Mouse (Mus musculus) neural tube, embryonic 12.5 days (tissue): ENCODE data around the gene Hoxd10. TPM values are rescaled to one million over a fixed set of nuclear protein-coding genes. Genes with fewer than 3 reads are reported as not detected.

Experiments
- ATAC-seq: fragments of 200-750 bp; cut with Nextera tagmentation; 2 replicates; pipeline ENCODE4 v1.8.0; 2017; ENCODE audit warnings: low read depth, mild to moderate bottlenecking, moderate TSS enrichment, moderate library complexity; ENCODE audit not compliant: low FRiP score
- H3K27ac ChIP-seq: fragments of 300-500 bp; sonication (generic); 2 replicates; pipeline ENCODE4 v1.5.1; 2016
- H3K27me3 ChIP-seq: fragments of 300-500 bp; sonication (generic); replicated peaks from 2 replicates; pipeline ENCODE4 v1.6.1; 2016; ENCODE audit warnings: mild to moderate bottlenecking
- H3K36me3 ChIP-seq: fragments of 300-500 bp; sonication (generic); 2 replicates; pipeline ENCODE4 v1.6.1; 2016; ENCODE audit warnings: mild to moderate bottlenecking
- H3K4me1 ChIP-seq: fragments of 300-500 bp; sonication (generic); 2 replicates; pipeline ENCODE4 v1.6.1; 2016
- H3K4me2 ChIP-seq: fragments of 300-500 bp; sonication (generic); replicated peaks from 2 replicates; pipeline ENCODE4 v1.6.1; 2016; ENCODE audit warnings: mild to moderate bottlenecking
- H3K4me3 ChIP-seq: fragments of 300-500 bp; sonication (generic); 2 replicates; pipeline ENCODE4 v1.5.1; 2016
- H3K9ac ChIP-seq: fragments of 300-500 bp; sonication (generic); 2 replicates; pipeline ENCODE4 v1.6.1; 2016; ENCODE audit warnings: mild to moderate bottlenecking
- H3K9me3 ChIP-seq: fragments of 300-500 bp; sonication (generic); 2 replicates; pipeline ENCODE4 v1.6.1; 2016; ENCODE audit warnings: mild to moderate bottlenecking
- WGBS: fragments of 180-500 bp; shearing (Covaris S2); methylation state at CpG from one replicate; pipeline ENCODE4 v1.1.7; 2016; 5-methylcytosine and 5-hydroxymethylcytosine counted together
- polyA plus RNA-seq: library from polyadenylated mRNA; unstranded; fragments of >200 nt; fragmentation: Nextera tagmentation; extraction: Ambion mirVana; gene quantifications from 2 replicates; pipeline ENCODE4 v1.2.1, GENCODE M21; 2016

The Hoxd10 gene
- polyA plus RNA-seq, 1 experiment from 2014 or later: 49.0 TPM

- ATAC-seq: peak; percentile 7; the same call in 1 of the 2 replicates
- H3K4me2 ChIP-seq: peak overlapping the region; percentile 96
- H3K9me3 ChIP-seq: no peaks in the 10 kb centered on the region
- WGBS: 2% methylated on average over 26 of the region's 26 CpGs
- H3K4me3 ChIP-seq: peak overlapping the region; percentile 78
- H3K36me3 ChIP-seq: no peaks in the 10 kb centered on the region
- peak overlapping the region; percentile 98 for H3K9ac ChIP-seq
- H3K4me1 ChIP-seq: peaks cover 35% of the 10 kb centered on the region
- H3K27me3 ChIP-seq: peaks cover 24% of the 10 kb centered on the region
- H3K27ac ChIP-seq: peak overlapping the region; percentile 100
Measured at GRCm38 (mm10) chr2:74703720-74704392, 12.1 kb downstream of the Hoxd10 start.

- Histone ChIP-seq H3K9me3 (no peaks in the 10 kb centered on the region), H3K4me3 (peak within 1 kb of the TSS; percentile 78), H3K36me3 (no peaks in the 10 kb centered on the region), H3K4me1 (peaks cover 41% of the 10 kb centered on the region), H3K9ac (peak within 1 kb of the TSS; percentile 98), H3K27me3 (peaks cover 19% of the 10 kb centered on the region), H3K4me2 (peak within 1 kb of the TSS; percentile 96), H3K27ac (peak within 1 kb of the TSS; percentile 100)
- 1% methylated on average over 52 of the region's 52 CpGs for WGBS
- ATAC-seq: peak; percentile 62
Measured at GRCm38 (mm10) chr2:74704393-74704998, 12.8 kb downstream of the Hoxd10 start, which contains the start of gene Hoxd8. Gene Hoxd8 (plus strand): TSS chr2:74704615.

- peaks cover 45% of the 10 kb centered on the region for H3K4me1 ChIP-seq
- H3K9ac ChIP-seq: peak overlapping the region; percentile 98
- H3K36me3 ChIP-seq: no peaks in the 10 kb centered on the region
- H3K27me3 ChIP-seq: peaks cover 13% of the 10 kb centered on the region
- WGBS: under 1% methylated on average over 51 of the region's 66 CpGs
- peak; percentile 7 for ATAC-seq
- H3K4me3 ChIP-seq: peak overlapping the region; percentile 78
- H3K9me3 ChIP-seq: no peaks in the 10 kb centered on the region
- H3K27ac ChIP-seq: peak overlapping the region; percentile 100
- H3K4me2 ChIP-seq: peak overlapping the region; percentile 96
Measured at GRCm38 (mm10) chr2:74704999-74705466, 13.3 kb downstream of the Hoxd10 start.

GRCm38 (mm10) chr2:74705467-74706089, 13.9 kb downstream of the Hoxd10 start:
- Histone ChIP-seq H3K9me3 (no peaks in the 10 kb centered on the region), H3K36me3 (no peaks in the 10 kb centered on the region), H3K27me3 (peaks cover 8% of the 10 kb centered on the region), H3K4me1 (peaks cover 45% of the 10 kb centered on the region), H3K27ac (peak overlapping the region; percentile 100), H3K4me2 (peak overlapping the region; percentile 96), H3K4me3 (peak overlapping the region; percentile 78), H3K9ac (peak overlapping the region; percentile 98)
- ATAC-seq: peak; percentile 62
- WGBS: under 1% methylated on average over 76 of the region's 85 CpGs

- no peak for ATAC-seq
- peaks cover 44% of the 10 kb centered on the region for H3K4me1 ChIP-seq
- H3K4me2 ChIP-seq: peak overlapping the region; percentile 96
Measured at GRCm38 (mm10) chr2:74706393-74706960, 14.8 kb downstream of the Hoxd10 start.

GRCm38 (mm10) chr2:74707599-74707998, 15.9 kb downstream of the Hoxd10 start:
- H3K27me3 ChIP-seq: no peaks in the 10 kb centered on the region
- H3K4me1 ChIP-seq: peaks cover 44% of the 10 kb centered on the region
- H3K27ac ChIP-seq: peak overlapping the region; percentile 38; the same call in 1 of the 2 replicates
- peak overlapping the region; percentile 42 for H3K4me3 ChIP-seq
- H3K9ac ChIP-seq: peak overlapping the region; percentile 70
- peak overlapping the region; percentile 96 for H3K4me2 ChIP-seq
- H3K9me3 ChIP-seq: no peaks in the 10 kb centered on the region
- no peak for ATAC-seq
- H3K36me3 ChIP-seq: no peaks in the 10 kb centered on the region
- 8% methylated on average over 7 of the region's 7 CpGs for WGBS

More at GRCm38 (mm10) chr2:74706393-74706960, 14.8 kb downstream of the Hoxd10 start:
- Histone ChIP-seq H3K36me3 (no peaks in the 10 kb centered on the region), H3K9ac (peak overlapping the region; percentile 98), H3K9me3 (no peaks in the 10 kb centered on the region), H3K4me3 (peak overlapping the region; percentile 78), H3K27me3 (no peaks in the 10 kb centered on the region), H3K27ac (peak overlapping the region; percentile 22)
- WGBS: 2% methylated on average over 13 of the region's 13 CpGs

GRCm38 (mm10) chr2:74708676-74709075, 17.0 kb downstream of the Hoxd10 start:
- H3K4me1 ChIP-seq: peaks cover 39% of the 10 kb centered on the region
- WGBS: 19% methylated on average over 4 of the region's 4 CpGs
- peak overlapping the region; percentile 70; the same call in 1 of the 2 replicates for H3K9ac ChIP-seq

GRCm38 (mm10) chr2:74709465-74710419, 18.0 kb downstream of the Hoxd10 start:
- 6% methylated on average over 5 of the region's 5 CpGs for WGBS
- Histone ChIP-seq H3K27ac (peak overlapping the region; percentile 21; the same call in 1 of the 2 replicates), H3K27me3 (no peaks in the 10 kb centered on the region), H3K4me3 (0 out of 2 replicates have a peak overlapping the region, but pooled peaks have one; percentile 3), H3K4me2 (peak overlapping the region; percentile 96), H3K9ac (peak overlapping the region; percentile 70), H3K36me3 (no peaks in the 10 kb centered on the region), H3K9me3 (no peaks in the 10 kb centered on the region), H3K4me1 (peaks cover 33% of the 10 kb centered on the region)
- ATAC-seq: no peak

More at GRCm38 (mm10) chr2:74708676-74709075, 17.0 kb downstream of the Hoxd10 start:
- H3K27me3 ChIP-seq: no peaks in the 10 kb centered on the region
- no peak for ATAC-seq
- peak overlapping the region; percentile 96 for H3K4me2 ChIP-seq
- H3K27ac ChIP-seq: no peak overlapping the region
- H3K4me3 ChIP-seq: peak overlapping the region; percentile 19
- H3K36me3 ChIP-seq: no peaks in the 10 kb centered on the region
- no peaks in the 10 kb centered on the region for H3K9me3 ChIP-seq

- H3K27me3 ChIP-seq: no peaks in the 10 kb centered on the region
- H3K4me3 ChIP-seq: peak overlapping the region; percentile 90
- H3K9ac ChIP-seq: peak overlapping the region; percentile 100
- no peak for ATAC-seq
- H3K9me3 ChIP-seq: no peaks in the 10 kb centered on the region
- H3K4me2 ChIP-seq: peak overlapping the region; percentile 96
- peak overlapping the region; percentile 100 for H3K27ac ChIP-seq
- WGBS: under 1% methylated on average over 16 of the region's 16 CpGs
- peaks cover 41% of the 10 kb centered on the region for H3K4me1 ChIP-seq
- no peaks in the 10 kb centered on the region for H3K36me3 ChIP-seq
Measured at GRCm38 (mm10) chr2:74710929-74711543, 19.3 kb downstream of the Hoxd10 start.

- Histone ChIP-seq H3K4me1 (peaks cover 48% of the 10 kb centered on the region), H3K27me3 (no peaks in the 10 kb centered on the region), H3K4me3 (peak within 1 kb of the TSS; percentile 90), H3K9ac (peak within 1 kb of the TSS; percentile 100), H3K9me3 (no peaks in the 10 kb centered on the region), H3K27ac (peak within 1 kb of the TSS; percentile 100), H3K36me3 (no peaks in the 10 kb centered on the region), H3K4me2 (peak within 1 kb of the TSS; percentile 96)
- peak; percentile 73 for ATAC-seq
- under 1% methylated on average over 65 of the region's 65 CpGs for WGBS
Measured at GRCm38 (mm10) chr2:74711721-74712621, 20.2 kb downstream of the Hoxd10 start, which contains the start of the genes Hoxd3 and Hoxd4. Gene Hoxd3 (plus strand): TSS chr2:74711927. Gene Hoxd4 (plus strand): TSS chr2:74711929.
